Mouse (Mus musculus) midbrain, embryonic 11.5 days (tissue): ENCODE results near the gene Plagl1. TPM values are rescaled to one million over a fixed set of nuclear protein-coding genes. Genes with fewer than 3 reads are reported as not detected.

Experiments
- ATAC-seq: fragments of 200-750 bp; cut with Nextera tagmentation; 2 replicates; pipeline ENCODE4 v1.8.0; 2017; ENCODE audit warnings: moderate TSS enrichment, moderate library complexity; ENCODE audit not compliant: low FRiP score
- DNase-seq: peaks from one replicate; pipeline ENCODE4 v3.0.0; 2015; ENCODE audit warnings: low spot score; ENCODE audit errors: missing footprints
- H3K27ac ChIP-seq: fragments of 300-500 bp; sonication (generic); 2 replicates; pipeline ENCODE4 v1.5.1; 2014; ENCODE audit warnings: low read depth, low read length
- H3K27me3 ChIP-seq: fragments of 300-500 bp; sonication (generic); 2 replicates; pipeline ENCODE4 v1.6.1; 2014; ENCODE audit warnings: mild to moderate bottlenecking, low read length, moderate library complexity, mixed read lengths; ENCODE audit not compliant: control insufficient read depth, insufficient read depth
- H3K36me3 ChIP-seq: fragments of 300-500 bp; sonication (generic); 2 replicates; pipeline ENCODE4 v1.6.1; 2014; ENCODE audit warnings: mild to moderate bottlenecking, low read length, moderate library complexity, mixed read lengths; ENCODE audit not compliant: control insufficient read depth, insufficient read depth
- H3K4me1 ChIP-seq: fragments of 300-500 bp; sonication (generic); 2 replicates; pipeline ENCODE4 v1.6.1; 2014; ENCODE audit warnings: low read length; ENCODE audit not compliant: control insufficient read depth, insufficient read depth
- H3K4me2 ChIP-seq: fragments of 300-500 bp; sonication (generic); 2 replicates; pipeline ENCODE4 v1.6.1; 2014; ENCODE audit warnings: mild to moderate bottlenecking, moderate library complexity
- H3K4me3 ChIP-seq: fragments of 300-500 bp; sonication (generic); 2 replicates; pipeline ENCODE4 v1.5.1; 2014; ENCODE audit warnings: low read depth, low read length
- H3K9ac ChIP-seq: fragments of 300-500 bp; sonication (generic); 2 replicates; pipeline ENCODE4 v1.6.1; 2014; ENCODE audit warnings: low read length
- H3K9me3 ChIP-seq: fragments of 300-500 bp; sonication (generic); 2 replicates; pipeline ENCODE4 v1.6.1; 2016; ENCODE audit warnings: low read length; ENCODE audit not compliant: control insufficient read depth
- WGBS: fragments of 180-500 bp; shearing (Covaris S2); extraction: QIAGEN DNeasy Blood & Tissue Kit; methylation state at CpG from one replicate; pipeline ENCODE4 v1.1.7; 2014; 5-methylcytosine and 5-hydroxymethylcytosine counted together
- polyA plus RNA-seq: library from polyadenylated mRNA; unstranded; fragments of >200 nt; fragmentation: Nextera tagmentation; extraction: Ambion mirVana; gene quantifications from 2 replicates; pipeline ENCODE4 v1.2.1, GENCODE M21; 2014

Gene Plagl1
- polyA plus RNA-seq, 1 experiment from 2014 or later, result 129 TPM

- H3K27me3 ChIP-seq, result no peaks in the 10 kb centered on the region
- peak; percentile 54 for DNase-seq
- no peak for ATAC-seq
- no peak overlapping the region for H3K9ac ChIP-seq
- no peak overlapping the region for H3K4me3 ChIP-seq
- H3K9me3 ChIP-seq, result no peaks in the 10 kb centered on the region
- 90% methylated on average over 5 of the region's 5 CpGs for WGBS
- no peaks in the 10 kb centered on the region for H3K4me1 ChIP-seq
- H3K27ac ChIP-seq, result no peak overlapping the region
- no peak overlapping the region for H3K4me2 ChIP-seq
- H3K36me3 ChIP-seq, result no peaks in the 10 kb centered on the region
These were observed 30.9 kb upstream of the Plagl1 start for GRCm38 (mm10) chr10:13029416-13029815.

- H3K4me2 ChIP-seq, result no peak overlapping the region
- H3K27ac ChIP-seq, result no peak overlapping the region
- no peaks in the 10 kb centered on the region for H3K4me1 ChIP-seq
- no peaks in the 10 kb centered on the region for H3K36me3 ChIP-seq
- H3K9ac ChIP-seq, result no peak overlapping the region
- no peak overlapping the region for H3K4me3 ChIP-seq
- ATAC-seq (no peak), DNase-seq (no peak)
- no peaks in the 10 kb centered on the region for H3K27me3 ChIP-seq
- 87% methylated on average over 3 of the region's 3 CpGs for WGBS
- H3K9me3 ChIP-seq, result no peaks in the 10 kb centered on the region
These were observed 25.0 kb upstream of the Plagl1 start for GRCm38 (mm10) chr10:13035270-13035669.

GRCm38 (mm10) chr10:13039637-13040174 is 20.6 kb upstream of the Plagl1 start:
- Histone ChIP-seq H3K4me3 (no peak overlapping the region), H3K4me2 (no peak overlapping the region), H3K36me3 (no peaks in the 10 kb centered on the region), H3K9ac (no peak overlapping the region), H3K4me1 (no peaks in the 10 kb centered on the region), H3K9me3 (no peaks in the 10 kb centered on the region), H3K27ac (no peak overlapping the region), H3K27me3 (no peaks in the 10 kb centered on the region)
- ATAC-seq (no peak), DNase-seq (peak; percentile 23)
- 85% methylated on average over 5 of the region's 5 CpGs for WGBS

- Histone ChIP-seq H3K4me1 (no peaks in the 10 kb centered on the region), H3K9ac (no peak overlapping the region), H3K36me3 (no peaks in the 10 kb centered on the region), H3K27ac (no peak overlapping the region), H3K4me3 (no peak overlapping the region), H3K4me2 (no peak overlapping the region), H3K9me3 (no peaks in the 10 kb centered on the region), H3K27me3 (no peaks in the 10 kb centered on the region)
- ATAC-seq (no peak), DNase-seq (no peak)
- 92% methylated on average over 11 of the region's 11 CpGs for WGBS
These were observed 15.6 kb upstream of the Plagl1 start for GRCm38 (mm10) chr10:13044659-13045058.

GRCm38 (mm10) chr10:13047816-13048215 is 12.5 kb upstream of the Plagl1 start:
- Histone ChIP-seq H3K4me3 (no peak overlapping the region), H3K9ac (no peak overlapping the region), H3K36me3 (no peaks in the 10 kb centered on the region), H3K4me1 (no peaks in the 10 kb centered on the region), H3K27ac (no peak overlapping the region), H3K27me3 (no peaks in the 10 kb centered on the region), H3K4me2 (no peak overlapping the region), H3K9me3 (no peaks in the 10 kb centered on the region)
- ATAC-seq, result no peak
- WGBS, result 51% methylated on average over 4 of the region's 4 CpGs
- DNase-seq, result peak; percentile 26

- Histone ChIP-seq H3K9me3 (no peaks in the 10 kb centered on the region), H3K4me3 (no peak overlapping the region), H3K4me1 (peaks cover 9% of the 10 kb centered on the region; the same call in 1 of the 2 replicates), H3K4me2 (no peak overlapping the region), H3K36me3 (no peaks in the 10 kb centered on the region), H3K9ac (no peak overlapping the region), H3K27me3 (peaks cover 22% of the 10 kb centered on the region), H3K27ac (no peak overlapping the region)
- DNase-seq, result no peak
- no peak for ATAC-seq
- 89% methylated on average over 6 of the region's 6 CpGs for WGBS
These were observed 3.4 kb upstream of the Plagl1 start for GRCm38 (mm10) chr10:13056863-13057381.

- peaks cover 26% of the 10 kb centered on the region for H3K27me3 ChIP-seq
- peaks cover 14% of the 10 kb centered on the region; the same call in 1 of the 2 replicates for H3K4me1 ChIP-seq
- peak; percentile 71 for ATAC-seq
- no peaks in the 10 kb centered on the region for H3K36me3 ChIP-seq
- H3K27ac ChIP-seq, result no peak overlapping the region
- H3K9ac ChIP-seq, result peak overlapping the region; percentile 54
- DNase-seq, result peak; percentile 87
- no peaks in the 10 kb centered on the region for H3K9me3 ChIP-seq
- peak overlapping the region; percentile 33 for H3K4me3 ChIP-seq
- peak overlapping the region; percentile 69 for H3K4me2 ChIP-seq
- 4% methylated on average over 46 of the region's 46 CpGs for WGBS
These were observed 742 bp downstream of the Plagl1 start for GRCm38 (mm10) chr10:13060821-13061671.

GRCm38 (mm10) chr10:13062373-13062772 is 2.1 kb downstream of the Plagl1 start:
- WGBS, result 54% methylated on average over 8 of the region's 8 CpGs

GRCm38 (mm10) chr10:13063457-13063856 is 3.2 kb downstream of the Plagl1 start:
- Histone ChIP-seq H3K9ac (no peak overlapping the region), H3K9me3 (no peaks in the 10 kb centered on the region), H3K4me2 (no peak overlapping the region), H3K27me3 (peaks cover 26% of the 10 kb centered on the region), H3K4me1 (peaks cover 14% of the 10 kb centered on the region; the same call in 1 of the 2 replicates), H3K4me3 (no peak overlapping the region), H3K27ac (no peak overlapping the region), H3K36me3 (no peaks in the 10 kb centered on the region)
- DNase-seq, result no peak
- no peak for ATAC-seq
- WGBS, result 31% methylated on average over 7 of the region's 7 CpGs

More at GRCm38 (mm10) chr10:13062373-13062772, 2.1 kb downstream of the Plagl1 start:
- Histone ChIP-seq H3K36me3 (no peaks in the 10 kb centered on the region), H3K27me3 (peaks cover 26% of the 10 kb centered on the region), H3K9ac (no peak overlapping the region), H3K27ac (no peak overlapping the region), H3K4me2 (no peak overlapping the region), H3K4me1 (peaks cover 14% of the 10 kb centered on the region; the same call in 1 of the 2 replicates), H3K4me3 (no peak overlapping the region), H3K9me3 (no peaks in the 10 kb centered on the region)
- no peak for ATAC-seq
- no peak for DNase-seq
